Mouse (Mus musculus) spleen, adult 2 months (tissue): ENCODE results near the gene Cnnm1. TPM values are rescaled to one million over a fixed set of nuclear protein-coding genes. Genes with fewer than 3 reads are reported as not detected.

ENCODE experiments used
- DNase-seq, 2 experiments: peaks; one replicate each; pipeline versions ENCODE4 v3.0.0 to v3.0.0-alpha.2; 2012 to 2021; ENCODE audit warnings: low spot score in 2 of 2, low read depth in 1 of 2
- H3K27ac ChIP-seq: fragments of 200-500 bp; 2 replicates; pipeline ENCODE4 v1.5.1; 2012; ENCODE audit warnings: low read length, inconsistent platforms; ENCODE audit not compliant: insufficient read depth
- H3K27me3 ChIP-seq: fragments of 200-500 bp; 2 replicates; pipeline ENCODE4 v1.6.1; 2012; ENCODE audit warnings: mild to moderate bottlenecking, moderate library complexity, low read length, inconsistent platforms; ENCODE audit not compliant: control insufficient read depth, insufficient read depth
- H3K36me3 ChIP-seq: fragments of 200-500 bp; 2 replicates; pipeline ENCODE4 v1.6.1; 2012; ENCODE audit warnings: mild to moderate bottlenecking, low read length, inconsistent platforms; ENCODE audit not compliant: control insufficient read depth, insufficient read depth
- H3K4me1 ChIP-seq: fragments of 200-500 bp; 2 replicates; pipeline ENCODE4 v1.6.1; 2011; ENCODE audit warnings: inconsistent platforms; ENCODE audit not compliant: control insufficient read depth, insufficient read depth, insufficient read length
- H3K4me3 ChIP-seq: fragments of 200-500 bp; 2 replicates; pipeline ENCODE4 v1.5.1; 2011; ENCODE audit warnings: mild to moderate bottlenecking, inconsistent platforms; ENCODE audit not compliant: insufficient read depth, insufficient read length; ENCODE audit errors: extremely low read depth
- CTCF ChIP-seq: fragments of 200-500 bp; IDR thresholded peaks from 2 replicates; pipeline ENCODE4 v1.5.1; 2011; ENCODE audit warnings: mild to moderate bottlenecking, inconsistent platforms; ENCODE audit not compliant: insufficient read depth, insufficient read length, insufficient replicate concordance; ENCODE audit errors: extremely low read depth
- POLR2A ChIP-seq: fragments of 200-500 bp; IDR thresholded peaks from 2 replicates; pipeline ENCODE4 v1.6.1; 2011; ENCODE audit warnings: low read depth, low read length, inconsistent platforms
- WGBS: fragments of 180-500 bp; shearing (Covaris S2); methylation state at CpG from one replicate; pipeline ENCODE4 v1.1.7; 2018; 5-methylcytosine and 5-hydroxymethylcytosine counted together
- polyA plus RNA-seq: library from polyadenylated mRNA; depleted of rRNA; stranded (reverse); fragments of >200 nt; gene quantifications from 2 replicates; pipeline ENCODE4 v1.2.3, GENCODE M21; 2012

The Cnnm1 gene
- polyA plus RNA-seq, 1 experiment: 0.06 TPM

DNA sequence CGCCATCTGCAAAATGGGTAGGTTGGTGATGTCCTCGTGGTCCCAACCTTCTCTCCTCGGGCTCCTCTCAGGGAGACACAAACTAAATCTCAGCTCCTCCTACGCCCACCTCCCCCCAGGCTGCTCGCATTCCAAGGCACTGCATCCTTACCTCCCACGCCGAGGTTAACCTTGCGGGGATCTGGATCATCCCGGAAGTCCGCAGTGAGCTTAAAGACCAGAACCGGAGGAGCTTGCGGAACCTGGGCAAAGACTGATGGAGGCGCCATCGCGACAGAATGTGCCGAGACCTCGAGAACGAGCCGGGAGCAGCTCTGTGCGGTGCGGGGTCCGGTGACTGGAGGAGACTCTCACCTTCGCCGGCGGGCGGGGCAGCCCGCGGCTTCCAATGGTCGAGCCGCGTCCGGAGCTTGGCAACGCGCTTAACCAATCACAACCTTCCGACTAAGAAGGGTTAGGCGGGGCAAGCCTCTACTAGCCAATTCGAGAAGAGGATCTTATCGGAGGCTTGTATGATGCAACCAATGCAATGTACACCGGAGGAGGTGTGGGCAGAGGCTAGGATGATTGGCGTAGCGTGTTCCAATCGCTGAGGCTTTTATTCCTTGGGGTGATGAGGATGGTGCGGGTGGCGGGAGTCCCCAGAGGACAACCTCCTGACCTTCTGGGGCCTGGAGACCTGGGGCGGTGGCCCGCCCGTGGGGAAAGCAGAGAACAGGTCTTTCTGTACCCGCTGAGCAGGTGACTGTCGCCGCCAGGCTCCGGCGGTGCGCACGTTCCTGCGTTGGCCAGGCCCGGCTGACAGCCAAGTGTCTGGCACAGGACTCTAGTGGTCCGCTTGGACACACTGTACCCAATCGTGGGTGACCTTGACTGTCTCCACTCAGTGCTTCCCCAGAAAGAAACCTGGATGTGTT, 84.2 kb downstream of the Cnnm1 start, which contains the start of gene Got1:
Gene Got1 (minus strand): TSS at position 419 of the 917 bp plus-strand sequence.
- H3K4me1 ChIP-seq: peaks cover 3% of the 10 kb centered on the region; the same call in 1 of the 2 replicates
- H3K4me3 ChIP-seq: peak within 1 kb of the TSS; percentile 77
- TF ChIP-seq POLR2A: peak; percentile 57
- no peak for TF ChIP-seq CTCF
- no peaks in the 10 kb centered on the region for H3K36me3 ChIP-seq
- H3K27ac ChIP-seq: peak within 1 kb of the TSS; percentile 75
- no peaks in the 10 kb centered on the region for H3K27me3 ChIP-seq
- peak; percentile 89 to 94 for DNase-seq
- 1% methylated on average over 58 of the region's 58 CpGs for WGBS

GRCm38 (mm10) chr19:43525104-43525482, 84.9 kb downstream of the Cnnm1 start:
- 10% methylated on average over 10 of the region's 10 CpGs for WGBS
- H3K27ac ChIP-seq: 0 out of 2 replicates have a peak overlapping the region, but pooled peaks have one; percentile 40
- H3K27me3 ChIP-seq: no peaks in the 10 kb centered on the region
- peaks cover 3% of the 10 kb centered on the region; the same call in 1 of the 2 replicates for H3K4me1 ChIP-seq
- TF ChIP-seq POLR2A (no peak), CTCF (no peak)
- H3K36me3 ChIP-seq: no peaks in the 10 kb centered on the region
- H3K4me3 ChIP-seq: peak overlapping the region; percentile 60
- DNase-seq: no peak

- Histone ChIP-seq H3K27ac (no peak overlapping the region), H3K4me3 (no peak overlapping the region), H3K27me3 (no peaks in the 10 kb centered on the region), H3K4me1 (peaks cover under 1% of the 10 kb centered on the region; the same call in 1 of the 2 replicates), H3K36me3 (no peaks in the 10 kb centered on the region)
- 94% methylated on average over 7 of the region's 7 CpGs for WGBS
- no peak for DNase-seq
- TF ChIP-seq POLR2A: no peak
- TF ChIP-seq CTCF: no peak
Measured at GRCm38 (mm10) chr19:43525566-43525965, 85.3 kb downstream of the Cnnm1 start.

GRCm38 (mm10) chr19:43526025-43526424, 85.8 kb downstream of the Cnnm1 start:
- Histone ChIP-seq H3K36me3 (no peaks in the 10 kb centered on the region), H3K4me3 (no peak overlapping the region), H3K27me3 (no peaks in the 10 kb centered on the region), H3K4me1 (no peaks in the 10 kb centered on the region; the same call in 1 of the 2 replicates), H3K27ac (no peak overlapping the region)
- no peak for DNase-seq
- TF ChIP-seq CTCF (no peak), POLR2A (no peak)
- 92% methylated on average over 9 of the region's 9 CpGs for WGBS

- Histone ChIP-seq H3K27me3 (no peaks in the 10 kb centered on the region), H3K4me1 (no peaks in the 10 kb centered on the region; the same call in 1 of the 2 replicates), H3K36me3 (no peaks in the 10 kb centered on the region), H3K27ac (no peak overlapping the region), H3K4me3 (no peak overlapping the region)
- 27% methylated on average over 11 of the region's 11 CpGs for WGBS
- TF ChIP-seq POLR2A: no peak
- no peak for TF ChIP-seq CTCF
- no peak for DNase-seq
Measured at GRCm38 (mm10) chr19:43527131-43527530, 86.9 kb downstream of the Cnnm1 start.

DNA sequence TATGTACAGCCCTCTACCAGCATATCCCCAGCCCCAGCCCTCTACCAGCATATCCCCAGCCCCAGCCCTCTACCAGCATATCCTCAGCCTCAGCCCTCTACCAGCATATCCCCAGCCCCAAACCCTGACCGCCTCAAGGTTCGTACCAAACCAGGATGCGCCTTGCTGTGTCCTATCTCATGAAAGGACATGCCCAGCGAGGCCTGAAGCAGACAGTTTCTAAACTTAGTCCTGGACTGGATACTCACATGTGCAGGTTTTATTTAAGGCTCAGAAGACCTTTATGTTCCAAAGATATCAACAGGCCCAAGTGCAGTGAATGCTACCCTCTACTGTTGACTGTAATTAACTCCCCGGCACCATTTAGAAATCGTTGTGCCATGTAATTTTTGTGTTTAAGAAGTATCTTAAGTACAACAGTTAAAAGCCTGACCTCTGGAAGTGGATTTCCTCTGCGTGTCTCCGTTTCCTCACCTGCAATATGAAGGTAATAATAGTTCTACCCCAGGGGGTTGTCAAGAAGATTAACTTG, 87.9 kb downstream of the Cnnm1 start:
- 89% methylated on average over 8 of the region's 8 CpGs for WGBS
- Histone ChIP-seq H3K36me3 (no peaks in the 10 kb centered on the region), H3K4me3 (no peak overlapping the region), H3K27ac (no peak overlapping the region), H3K27me3 (no peaks in the 10 kb centered on the region), H3K4me1 (no peaks in the 10 kb centered on the region; the same call in 1 of the 2 replicates)
- no peak for DNase-seq
- TF ChIP-seq POLR2A (no peak), CTCF (no peak)

GRCm38 (mm10) chr19:43530197-43530770, 90.0 kb downstream of the Cnnm1 start:
- H3K27ac ChIP-seq: peak overlapping the region; percentile 19; the same call in 1 of the 2 replicates
- H3K4me1 ChIP-seq: no peaks in the 10 kb centered on the region
- peak; percentile 52 to 76 for DNase-seq
- H3K36me3 ChIP-seq: no peaks in the 10 kb centered on the region
- under 1% methylated on average over 13 of the region's 13 CpGs for WGBS
- H3K4me3 ChIP-seq: no peak overlapping the region
- no peak for TF ChIP-seq POLR2A
- peak; percentile 61; the same call in 1 of the 2 replicates for TF ChIP-seq CTCF
- H3K27me3 ChIP-seq: 0 out of 2 replicates have a peak, but pooled peaks cover 2% of the 10 kb centered on the region
